Mouse (Mus musculus): ENCODE measurements around the gene Dhx15.

The Dhx15 gene

GRCm38 (mm10) chr5:52110808-52111663 lies 79.3 kb downstream of the Dhx15 start:
- CTCF ChIA-PET, result interaction anchor here (0.6 kb wide), 1 partner anchor 35 kb away, joined by 3 read pairs; no protein-coding TSS in a partner anchor

Data from spleen, embryonic (tissue).